Mouse (Mus musculus) C2C12 (cell line): Measurements from ENCODE around the gene Map7.

ENCODE experiments used
- CTCF ChIP-seq: IDR thresholded peaks from one replicate; pipeline ENCODE4 v1.5.1; 2011; ENCODE audit not compliant: control insufficient read depth, insufficient read depth, insufficient read length
- USF1 ChIP-seq: IDR thresholded peaks from one replicate; pipeline ENCODE4 v1.6.1; 2011; ENCODE audit warnings: low read depth, mild to moderate bottlenecking, control low read depth, moderate library complexity

DNA sequence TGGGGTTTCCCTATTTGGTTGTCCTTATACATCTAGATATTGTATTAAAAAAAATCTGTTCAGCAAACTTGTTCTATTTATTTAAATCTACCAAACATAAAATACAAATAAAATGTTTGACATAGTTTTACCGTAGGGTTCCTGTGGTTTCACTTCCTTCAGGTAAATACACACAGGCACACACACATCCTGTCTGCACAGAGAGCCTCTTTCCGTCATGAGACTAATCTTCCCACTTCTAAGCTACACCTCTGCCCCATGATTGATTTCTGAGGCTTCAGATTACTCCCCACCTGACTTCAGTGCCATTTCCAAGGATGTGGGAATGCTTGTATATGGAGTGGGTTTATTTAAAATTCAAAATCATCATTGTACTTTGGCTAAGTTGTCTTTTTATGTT is 133.2 kb downstream of the Map7 start:
- no peak for TF ChIP-seq CTCF
- no peak for TF ChIP-seq USF1
